Comparison of ENCODE assay signal across 19 mouse cellular contexts in the genomic region with DNA sequence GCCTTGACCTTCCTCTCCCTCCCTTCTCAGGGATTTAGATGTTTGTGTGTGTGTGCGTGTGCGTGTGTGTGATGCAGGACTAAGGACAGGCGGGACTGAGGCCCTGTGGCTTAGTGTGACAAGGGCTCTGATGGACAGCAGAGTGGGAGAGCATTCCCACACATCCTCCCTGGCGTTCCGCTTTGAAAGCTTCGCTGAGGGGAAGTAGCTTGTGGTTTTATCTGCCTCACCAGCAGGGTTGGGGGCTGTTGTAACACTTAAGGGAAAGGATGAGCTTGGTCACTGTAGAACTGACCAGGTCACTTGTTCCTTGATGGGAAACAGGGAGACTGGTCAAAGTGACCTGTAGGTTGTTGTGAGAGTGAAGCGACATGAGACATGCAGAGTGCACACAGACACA. TPM values are rescaled to one million over a fixed set of nuclear protein-coding genes. Genes with fewer than 3 reads are reported as not detected.
A peak's percentile ranks its signal among the peaks of the same experiment; 100 is the strongest.
DNase-seq lines count a peak whose midpoint lies in the region; ATAC-seq and TF ChIP-seq lines count a peak whose summit lies in the region.
"Had no signal": no experiment of that assay in that cellular context is flagged by ENCODE, and none has a peak within 500 bp of the region (broad histone marks: within the 10 kb centered on the region; RNA-seq: fewer than 3 reads in every experiment).

No protein-coding gene starts in this region.

- H3K9ac ChIP-seq in midbrain, embryonic 12.5 days (replicated peaks): 0 out of 2 replicates have a peak overlapping the region, but pooled peaks have one; percentile 11
- H3K9ac ChIP-seq in forebrain, postnatal 0 days: no peak overlapping the region
- no peak overlapping the region for H3K9ac ChIP-seq in neural tube, embryonic 15.5 days (replicated peaks)
- H3K9ac ChIP-seq: limb, embryonic 13.5 days; liver, embryonic 14.5 days had no signal

- no peak for DNase-seq in midbrain, embryonic 10.5 days (ENCODE audit: low spot score)
- DNase-seq in forebrain, postnatal 0 days: no peak
- DNase-seq in layer of hippocampus, postnatal 25 days (ENCODE audit: extremely low spot score in 1 of 2, low spot score in 1 of 2): no peak
- no peak for DNase-seq in heart, embryonic 10.5 days (ENCODE audit: low spot score)
- DNase-seq: cerebellum, postnatal 14 days; gastrocnemius, postnatal 14 days; heart, postnatal 10 days; right cerebral cortex, postnatal 4 days; thymus, postnatal 25 days had no signal

- peaks cover 23% of the 10 kb centered on the region for H3K4me1 ChIP-seq in midbrain, embryonic 12.5 days
- peaks cover 6% of the 10 kb centered on the region; the same call in 1 of the 2 replicates for H3K4me1 ChIP-seq in midbrain, embryonic 10.5 days
- H3K4me1 ChIP-seq in forebrain, postnatal 0 days (ENCODE audit: insufficient read depth): peaks cover 27% of the 10 kb centered on the region
- H3K4me1 ChIP-seq in neural tube, embryonic 15.5 days: peaks cover 38% of the 10 kb centered on the region
- H3K4me1 ChIP-seq in heart, embryonic 10.5 days: peaks cover 25% of the 10 kb centered on the region

- H3K9me3 ChIP-seq in midbrain, embryonic 12.5 days: no peaks in the 10 kb centered on the region
- H3K9me3 ChIP-seq in midbrain, embryonic 10.5 days (replicated peaks): no peaks in the 10 kb centered on the region
- H3K9me3 ChIP-seq in forebrain, postnatal 0 days (ENCODE audit: low read length): no peaks in the 10 kb centered on the region
- H3K9me3 ChIP-seq in neural tube, embryonic 15.5 days (replicated peaks): no peaks in the 10 kb centered on the region
- no peaks in the 10 kb centered on the region for H3K9me3 ChIP-seq in heart, embryonic 10.5 days
- H3K9me3 ChIP-seq: G1E; limb, embryonic 13.5 days had no signal

- TF ChIP-seq CTCF in forebrain, postnatal 0 days (IDR thresholded peaks at IDR 0.05; ENCODE audit: low read depth): peak; percentile 14; the same call in 1 of the 2 replicates

- H3K27ac ChIP-seq in midbrain, embryonic 12.5 days (replicated peaks): 0 out of 2 replicates have a peak overlapping the region, but pooled peaks have one; percentile 63
- no peak overlapping the region for H3K27ac ChIP-seq in midbrain, embryonic 10.5 days (replicated peaks)
- H3K27ac ChIP-seq in forebrain, postnatal 0 days (ENCODE audit: low read depth, low read length): peak overlapping the region; percentile 68; the same call in 1 of the 2 replicates
- peak overlapping the region; percentile 54 for H3K27ac ChIP-seq in neural tube, embryonic 15.5 days (replicated peaks)
- no peak overlapping the region for H3K27ac ChIP-seq in heart, embryonic 10.5 days
- H3K27ac ChIP-seq: kidney, postnatal 0 days; limb, embryonic 13.5 days; liver, embryonic 14.5 days had no signal

- 81% methylated on average over 7 of the region's 7 CpGs for WGBS in midbrain, embryonic 12.5 days
- 89% methylated on average over 7 of the region's 7 CpGs for WGBS in midbrain, embryonic 10.5 days
- 77% methylated on average over 7 of the region's 7 CpGs for WGBS in forebrain, postnatal 0 days
- WGBS in neural tube, embryonic 15.5 days: 72% methylated on average over 7 of the region's 7 CpGs
- 45% methylated on average over 7 of the region's 7 CpGs for WGBS in heart, embryonic 10.5 days

- H3K36me3 ChIP-seq in midbrain, embryonic 12.5 days: no peaks in the 10 kb centered on the region
- no peaks in the 10 kb centered on the region for H3K36me3 ChIP-seq in midbrain, embryonic 10.5 days
- H3K36me3 ChIP-seq in forebrain, postnatal 0 days (ENCODE audit: insufficient read depth): no peaks in the 10 kb centered on the region
- H3K36me3 ChIP-seq in neural tube, embryonic 15.5 days: no peaks in the 10 kb centered on the region
- H3K36me3 ChIP-seq in heart, embryonic 10.5 days: no peaks in the 10 kb centered on the region
- H3K36me3 ChIP-seq: limb, embryonic 13.5 days had no signal

- ATAC-seq in midbrain, embryonic 12.5 days (ENCODE audit: low FRiP score, low read depth): no peak
- no peak for ATAC-seq in forebrain, postnatal 0 days
- ATAC-seq in megakaryocyte, adult 5-6 weeks (ENCODE audit: poor library complexity, severe bottlenecking): peak; percentile 86
- ATAC-seq in neural tube, embryonic 15.5 days (ENCODE audit: low FRiP score): no peak
- ATAC-seq: CD4-positive, CD25-positive, alpha-beta regulatory T cell, adult 4 months; inflammation-experienced regulatory T-cells, adult 6 months had no signal

- H3K27me3 ChIP-seq in midbrain, embryonic 12.5 days: no peaks in the 10 kb centered on the region
- no peaks in the 10 kb centered on the region for H3K27me3 ChIP-seq in midbrain, embryonic 10.5 days (ENCODE audit: low read depth, poor library complexity, severe bottlenecking)
- no peaks in the 10 kb centered on the region for H3K27me3 ChIP-seq in forebrain, postnatal 0 days (ENCODE audit: insufficient read depth, low read length)
- H3K27me3 ChIP-seq in neural tube, embryonic 15.5 days (replicated peaks): no peaks in the 10 kb centered on the region
- H3K27me3 ChIP-seq in heart, embryonic 10.5 days (ENCODE audit: insufficient read depth, poor library complexity, severe bottlenecking): no peaks in the 10 kb centered on the region
- H3K27me3 ChIP-seq: limb, embryonic 13.5 days had no signal

- no peak overlapping the region for H3K4me2 ChIP-seq in midbrain, embryonic 12.5 days (replicated peaks)
- no peak overlapping the region for H3K4me2 ChIP-seq in forebrain, postnatal 0 days (ENCODE audit: low read depth)
- H3K4me2 ChIP-seq in neural tube, embryonic 15.5 days: no peak overlapping the region
- H3K4me2 ChIP-seq: limb, embryonic 13.5 days had no signal

- H3K4me3 ChIP-seq in midbrain, embryonic 12.5 days: no peak overlapping the region
- no peak overlapping the region for H3K4me3 ChIP-seq in midbrain, embryonic 10.5 days
- no peak overlapping the region for H3K4me3 ChIP-seq in forebrain, postnatal 0 days (ENCODE audit: low read depth, low read length)
- H3K4me3 ChIP-seq in neural tube, embryonic 15.5 days (replicated peaks): no peak overlapping the region
- no peak overlapping the region for H3K4me3 ChIP-seq in heart, embryonic 10.5 days
- H3K4me3 ChIP-seq: limb, embryonic 13.5 days had no signal

RNA-seq across cellular contexts. Expression of a gene that starts 56.1 kb away (rescaled TPM):
- 8.9 and 9.3 TPM in 2 replicates for polyA plus RNA-seq in midbrain, embryonic 12.5 days (2016; fragmentation: Nextera tagmentation; extraction: Ambion mirVana)
- polyA plus RNA-seq in midbrain, embryonic 10.5 days (2016; fragmentation: Nextera tagmentation; extraction: Ambion mirVana): 0.53 and 1.4 TPM in 2 replicates
- total RNA-seq in forebrain, postnatal 0 days (2014; rRNA removed): 90.0 and 113 TPM in 2 replicates
- polyA plus RNA-seq in forebrain, postnatal 0 days (2015; fragmentation: Nextera tagmentation; extraction: Ambion mirVana): 21.5 and 25.9 TPM in 2 replicates
- total RNA-seq in megakaryocyte, adult 5-6 weeks (2015): not detected in 2 replicates
- total RNA-seq in megakaryocyte, adult 5-6 weeks (2017): not detected in 2 replicates
- 31.2 and 42.9 TPM in 2 replicates for polyA plus RNA-seq in neural tube, embryonic 15.5 days (2015; fragmentation: Nextera tagmentation; extraction: Ambion mirVana)
- total RNA-seq in layer of hippocampus, postnatal 25 days (2021): 100 to 1,000 TPM; 114 to 131 TPM
- 0.09 TPM in 1 of 2 replicates, not detected in the other for polyA plus RNA-seq in heart, embryonic 10.5 days (2016; fragmentation: Nextera tagmentation; extraction: Ambion mirVana)
- total RNA-seq: G1E; gastrocnemius, postnatal 14 days had no signal
- polyA plus RNA-seq: CD4-positive, CD25-positive, alpha-beta regulatory T cell, adult 4 months; G1E; inflammation-experienced regulatory T-cells, adult 6 months; limb, embryonic 13.5 days; lung, embryonic 16.5 days had no signal

Comparison
In these comparisons a context has a peak if more than half of its experiments do, and no peak if none do; other contexts are left out.
1. H3K27ac ChIP-seq: peak in midbrain, embryonic 12.5 days (single experiment), forebrain, postnatal 0 days (single experiment) and neural tube, embryonic 15.5 days (single experiment); none in midbrain, embryonic 10.5 days (single experiment) and heart, embryonic 10.5 days (single experiment).